ENCODE assay signal across 19 mouse cellular contexts in genomic region chr16:36771703-36772102, GRCm38 (mm10). TPM values are rescaled to one million over a fixed set of nuclear protein-coding genes. Genes with fewer than 3 reads are reported as not detected.
"Had no signal": no experiment of that assay in that cellular context is flagged by ENCODE, and none has a peak within 500 bp of the region (broad histone marks: within the 10 kb centered on the region; RNA-seq: fewer than 3 reads in every experiment).

No protein-coding gene starts in this region.

- H3K4me1 ChIP-seq: liver, embryonic 12.5 days; midbrain, embryonic 12.5 days; neural tube, embryonic 13.5 days; neural tube, embryonic 15.5 days had no signal

- H3K4me3 ChIP-seq: liver, embryonic 12.5 days; midbrain, embryonic 10.5 days; midbrain, embryonic 12.5 days; myocyte; neural tube, embryonic 13.5 days; neural tube, embryonic 15.5 days had no signal

- ATAC-seq: liver, embryonic 12.5 days; midbrain, embryonic 16.5 days had no signal

- H3K27me3 ChIP-seq: midbrain, embryonic 12.5 days; neural tube, embryonic 13.5 days; neural tube, embryonic 15.5 days had no signal

- H3K9me3 ChIP-seq: liver, embryonic 12.5 days; midbrain, embryonic 10.5 days; midbrain, embryonic 12.5 days; neural tube, embryonic 13.5 days; neural tube, embryonic 15.5 days had no signal

- H3K9ac ChIP-seq: liver, embryonic 12.5 days; liver, embryonic 14.5 days; lung, embryonic 14.5 days; midbrain, embryonic 12.5 days; neural tube, embryonic 13.5 days; neural tube, embryonic 15.5 days had no signal

- DNase-seq: lung, adult 18-20 months; lung, embryonic 14.5 days; midbrain, embryonic 14.5 days; retina, postnatal 1 day; right cerebral cortex, adult 18-20 months; right cerebral cortex, postnatal 25 days; right cerebral cortex, postnatal 4 days; spleen, adult 18-20 months; thymus, adult 18-20 months; thymus, postnatal 14 days; thymus, postnatal 36 days had no signal

- H3K27ac ChIP-seq: liver, embryonic 12.5 days; liver, embryonic 14.5 days; midbrain, embryonic 10.5 days; midbrain, embryonic 12.5 days; neural tube, embryonic 13.5 days; neural tube, embryonic 15.5 days had no signal

- H3K4me2 ChIP-seq: liver, embryonic 12.5 days; lung, embryonic 14.5 days; midbrain, embryonic 12.5 days; neural tube, embryonic 13.5 days; neural tube, embryonic 15.5 days had no signal

- H3K36me3 ChIP-seq: liver, embryonic 12.5 days; midbrain, embryonic 10.5 days; midbrain, embryonic 12.5 days; neural tube, embryonic 13.5 days; neural tube, embryonic 15.5 days had no signal

RNA-seq across cellular contexts. Expression of gene Slc15a2, which starts 13.1 kb away (rescaled TPM):
- polyA plus RNA-seq: myocyte had no signal
